Mouse (Mus musculus) heart, embryonic 13.5 days (tissue): ENCODE measurements around the gene Lhfpl4. TPM values are rescaled to one million over a fixed set of nuclear protein-coding genes. Genes with fewer than 3 reads are reported as not detected.

Experiments
- ATAC-seq: fragments of 200-750 bp; cut with Nextera tagmentation; 2 replicates; pipeline ENCODE4 v1.8.0; 2017; ENCODE audit warnings: moderate TSS enrichment; ENCODE audit not compliant: insufficient number of reproducible peaks, low FRiP score, low TSS enrichment; ENCODE audit errors: extremely low read depth
- H3K27ac ChIP-seq: fragments of 300-500 bp; sonication (generic); replicated peaks from 2 replicates; pipeline ENCODE4 v1.5.1; 2015; ENCODE audit warnings: moderate library complexity, mild to moderate bottlenecking, inconsistent platforms
- H3K27me3 ChIP-seq: fragments of 300-500 bp; sonication (generic); replicated peaks from 2 replicates; pipeline ENCODE4 v1.6.1; 2015; ENCODE audit warnings: mild to moderate bottlenecking, inconsistent platforms
- H3K36me3 ChIP-seq: fragments of 300-500 bp; sonication (generic); 2 replicates; pipeline ENCODE4 v1.6.1; 2015; ENCODE audit warnings: mild to moderate bottlenecking, inconsistent platforms
- H3K4me1 ChIP-seq: fragments of 300-500 bp; sonication (generic); 2 replicates; pipeline ENCODE4 v1.6.1; 2015; ENCODE audit warnings: inconsistent platforms
- H3K4me2 ChIP-seq: fragments of 300-500 bp; sonication (generic); 2 replicates; pipeline ENCODE4 v1.6.1; 2015; ENCODE audit warnings: inconsistent platforms, mild to moderate bottlenecking, moderate library complexity
- H3K4me3 ChIP-seq: fragments of 300-500 bp; sonication (generic); 2 replicates; pipeline ENCODE4 v1.5.1; 2015; ENCODE audit warnings: moderate library complexity, mild to moderate bottlenecking, inconsistent platforms
- H3K9ac ChIP-seq: fragments of 300-500 bp; sonication (generic); 2 replicates; pipeline ENCODE4 v1.6.1; 2015; ENCODE audit warnings: inconsistent platforms, mild to moderate bottlenecking, moderate library complexity
- H3K9me3 ChIP-seq: fragments of 300-500 bp; sonication (generic); 2 replicates; pipeline ENCODE4 v1.6.1; 2016; ENCODE audit warnings: inconsistent platforms
- WGBS: fragments of 180-500 bp; shearing (Covaris S2); methylation state at CpG from one replicate; pipeline ENCODE4 v1.1.7; 2015; ENCODE audit warnings: mixed read lengths; 5-methylcytosine and 5-hydroxymethylcytosine counted together
- polyA plus RNA-seq: library from polyadenylated mRNA; unstranded; fragments of >200 nt; fragmentation: Nextera tagmentation; extraction: Ambion mirVana; gene quantifications from 2 replicates; pipeline ENCODE4 v1.2.1, GENCODE M21; 2015

The Lhfpl4 gene
- polyA plus RNA-seq, 1 experiment from 2014 or later: 0.62 TPM

GRCm38 (mm10) chr6:113184866-113185525, 10.2 kb downstream of the Lhfpl4 start:
- Histone ChIP-seq H3K4me2 (no peak overlapping the region), H3K4me3 (no peak overlapping the region), H3K9me3 (no peaks in the 10 kb centered on the region), H3K9ac (no peak overlapping the region), H3K27ac (no peak overlapping the region), H3K27me3 (0 out of 2 replicates have a peak, but pooled peaks cover 5% of the 10 kb centered on the region), H3K4me1 (no peaks in the 10 kb centered on the region), H3K36me3 (no peaks in the 10 kb centered on the region)
- ATAC-seq: no peak
- 72% methylated on average over 21 of the region's 21 CpGs for WGBS

- peaks cover 9% of the 10 kb centered on the region; the same call in 1 of the 2 replicates for H3K27me3 ChIP-seq
- no peaks in the 10 kb centered on the region for H3K4me1 ChIP-seq
- H3K9ac ChIP-seq: no peak overlapping the region
- H3K4me2 ChIP-seq: no peak overlapping the region
- no peak for ATAC-seq
- no peak overlapping the region for H3K27ac ChIP-seq
- H3K9me3 ChIP-seq: no peaks in the 10 kb centered on the region
- no peak overlapping the region for H3K4me3 ChIP-seq
- H3K36me3 ChIP-seq: no peaks in the 10 kb centered on the region
- 55% methylated on average over 9 of the region's 9 CpGs for WGBS
Observed at GRCm38 (mm10) chr6:113184163-113184562, 11.0 kb downstream of the Lhfpl4 start.

GRCm38 (mm10) chr6:113179195-113179733, 15.9 kb downstream of the Lhfpl4 start:
- Histone ChIP-seq H3K9me3 (no peaks in the 10 kb centered on the region), H3K9ac (no peak overlapping the region), H3K4me3 (no peak overlapping the region), H3K36me3 (no peaks in the 10 kb centered on the region), H3K27me3 (peaks cover 17% of the 10 kb centered on the region; the same call in 1 of the 2 replicates), H3K4me2 (no peak overlapping the region), H3K27ac (no peak overlapping the region), H3K4me1 (no peaks in the 10 kb centered on the region)
- WGBS: 31% methylated on average over 4 of the region's 4 CpGs
- no peak for ATAC-seq

GRCm38 (mm10) chr6:113178286-113179194, 16.6 kb downstream of the Lhfpl4 start:
- Histone ChIP-seq H3K36me3 (no peaks in the 10 kb centered on the region), H3K4me3 (no peak overlapping the region), H3K27ac (no peak overlapping the region), H3K9ac (no peak overlapping the region), H3K4me1 (no peaks in the 10 kb centered on the region), H3K9me3 (no peaks in the 10 kb centered on the region), H3K4me2 (no peak overlapping the region), H3K27me3 (peaks cover 17% of the 10 kb centered on the region; the same call in 1 of the 2 replicates)
- WGBS: 23% methylated on average over 14 of the region's 14 CpGs
- no peak for ATAC-seq

GRCm38 (mm10) chr6:113176613-113177012, 18.6 kb downstream of the Lhfpl4 start:
- Histone ChIP-seq H3K27me3 (peaks cover 12% of the 10 kb centered on the region; the same call in 1 of the 2 replicates), H3K27ac (no peak overlapping the region), H3K4me2 (no peak overlapping the region), H3K4me3 (no peak overlapping the region), H3K36me3 (no peaks in the 10 kb centered on the region), H3K9me3 (no peaks in the 10 kb centered on the region), H3K9ac (no peak overlapping the region), H3K4me1 (no peaks in the 10 kb centered on the region)
- no peak for ATAC-seq
- 75% methylated on average over 8 of the region's 8 CpGs for WGBS

GRCm38 (mm10) chr6:113175469-113175868, 19.7 kb downstream of the Lhfpl4 start:
- H3K4me3 ChIP-seq: no peak overlapping the region
- H3K27ac ChIP-seq: no peak overlapping the region
- H3K36me3 ChIP-seq: no peaks in the 10 kb centered on the region
- 85% methylated on average over 3 of the region's 3 CpGs for WGBS
- peaks cover 9% of the 10 kb centered on the region for H3K4me1 ChIP-seq
- no peak for ATAC-seq
- peaks cover 12% of the 10 kb centered on the region; the same call in 1 of the 2 replicates for H3K27me3 ChIP-seq
- H3K9me3 ChIP-seq: no peaks in the 10 kb centered on the region
- H3K9ac ChIP-seq: no peak overlapping the region
- no peak overlapping the region for H3K4me2 ChIP-seq

- H3K9ac ChIP-seq: no peak overlapping the region
- peaks cover 4% of the 10 kb centered on the region; the same call in 1 of the 2 replicates for H3K27me3 ChIP-seq
- no peak overlapping the region for H3K4me3 ChIP-seq
- H3K4me2 ChIP-seq: no peak overlapping the region
- WGBS: 32% methylated on average over 1 of the region's 1 CpGs
- ATAC-seq: no peak
- H3K9me3 ChIP-seq: no peaks in the 10 kb centered on the region
- peaks cover 16% of the 10 kb centered on the region for H3K4me1 ChIP-seq
- H3K36me3 ChIP-seq: no peaks in the 10 kb centered on the region
- no peak overlapping the region for H3K27ac ChIP-seq
Observed at GRCm38 (mm10) chr6:113172568-113172967, 22.6 kb downstream of the Lhfpl4 start.

GRCm38 (mm10) chr6:113172011-113172410, 23.2 kb downstream of the Lhfpl4 start:
- Histone ChIP-seq H3K9ac (no peak overlapping the region), H3K4me3 (no peak overlapping the region), H3K27me3 (peaks cover 4% of the 10 kb centered on the region; the same call in 1 of the 2 replicates), H3K4me1 (peaks cover 21% of the 10 kb centered on the region), H3K9me3 (no peaks in the 10 kb centered on the region), H3K36me3 (no peaks in the 10 kb centered on the region), H3K27ac (no peak overlapping the region), H3K4me2 (no peak overlapping the region)
- no peak for ATAC-seq

- no peaks in the 10 kb centered on the region for H3K36me3 ChIP-seq
- H3K9ac ChIP-seq: no peak overlapping the region
- H3K9me3 ChIP-seq: no peaks in the 10 kb centered on the region
- ATAC-seq: no peak
- no peak overlapping the region for H3K27ac ChIP-seq
- 84% methylated on average over 8 of the region's 8 CpGs for WGBS
- peaks cover 4% of the 10 kb centered on the region; the same call in 1 of the 2 replicates for H3K27me3 ChIP-seq
- peaks cover 30% of the 10 kb centered on the region for H3K4me1 ChIP-seq
- no peak overlapping the region for H3K4me2 ChIP-seq
- H3K4me3 ChIP-seq: no peak overlapping the region
Observed at GRCm38 (mm10) chr6:113170651-113171050, 24.5 kb downstream of the Lhfpl4 start.

GRCm38 (mm10) chr6:113169852-113170251, 25.3 kb downstream of the Lhfpl4 start:
- peaks cover 4% of the 10 kb centered on the region; the same call in 1 of the 2 replicates for H3K27me3 ChIP-seq
- H3K4me2 ChIP-seq: no peak overlapping the region
- H3K36me3 ChIP-seq: no peaks in the 10 kb centered on the region
- no peaks in the 10 kb centered on the region for H3K9me3 ChIP-seq
- ATAC-seq: no peak
- 62% methylated on average over 3 of the region's 3 CpGs for WGBS
- peaks cover 30% of the 10 kb centered on the region for H3K4me1 ChIP-seq
- no peak overlapping the region for H3K4me3 ChIP-seq
- H3K9ac ChIP-seq: no peak overlapping the region
- H3K27ac ChIP-seq: no peak overlapping the region

GRCm38 (mm10) chr6:113168316-113168975, 26.7 kb downstream of the Lhfpl4 start:
- Histone ChIP-seq H3K36me3 (no peaks in the 10 kb centered on the region), H3K9me3 (no peaks in the 10 kb centered on the region), H3K4me1 (peaks cover 30% of the 10 kb centered on the region), H3K9ac (no peak overlapping the region), H3K4me3 (no peak overlapping the region), H3K27ac (no peak overlapping the region), H3K4me2 (no peak overlapping the region), H3K27me3 (peaks cover 4% of the 10 kb centered on the region; the same call in 1 of the 2 replicates)
- ATAC-seq: no peak
- WGBS: 78% methylated on average over 7 of the region's 7 CpGs
